Mouse (Mus musculus) heart, embryonic 10.5 days (tissue): ENCODE data around the gene Stx8. TPM values are rescaled to one million over a fixed set of nuclear protein-coding genes. Genes with fewer than 3 reads are reported as not detected.

Experiments
- DNase-seq: peaks from one replicate; pipeline ENCODE4 v3.0.0-alpha.2; 2017; ENCODE audit warnings: low spot score
- H3K27ac ChIP-seq: fragments of 300-500 bp; sonication (generic); 2 replicates; pipeline ENCODE4 v1.5.1; 2016; ENCODE audit warnings: mild to moderate bottlenecking
- H3K27me3 ChIP-seq: fragments of 300-500 bp; sonication (generic); 2 replicates; pipeline ENCODE4 v1.6.1; 2016; ENCODE audit warnings: mild to moderate bottlenecking; ENCODE audit not compliant: poor library complexity, insufficient read depth, severe bottlenecking
- H3K36me3 ChIP-seq: fragments of 300-500 bp; sonication (generic); 2 replicates; pipeline ENCODE4 v1.6.1; 2016; ENCODE audit warnings: mild to moderate bottlenecking, moderate library complexity
- H3K4me1 ChIP-seq: fragments of 300-500 bp; sonication (generic); 2 replicates; pipeline ENCODE4 v1.6.1; 2016; ENCODE audit warnings: mild to moderate bottlenecking
- H3K4me3 ChIP-seq: fragments of 300-500 bp; sonication (generic); 2 replicates; pipeline ENCODE4 v1.5.1; 2016; ENCODE audit warnings: mild to moderate bottlenecking, moderate library complexity
- H3K9me3 ChIP-seq: fragments of 300-500 bp; sonication (generic); 2 replicates; pipeline ENCODE4 v1.6.1; 2016; ENCODE audit warnings: mild to moderate bottlenecking, moderate library complexity
- WGBS: fragments of 180-500 bp; shearing (Covaris S2); methylation state at CpG from one replicate; pipeline ENCODE4 v1.1.7; 2016; 5-methylcytosine and 5-hydroxymethylcytosine counted together
- polyA plus RNA-seq: library from polyadenylated mRNA; unstranded; fragments of >200 nt; fragmentation: Nextera tagmentation; extraction: Ambion mirVana; gene quantifications from 2 replicates; pipeline ENCODE4 v1.2.1, GENCODE M21; 2016

The Stx8 gene
- polyA plus RNA-seq, 1 experiment from 2014 or later = 53.3 TPM

DNA sequence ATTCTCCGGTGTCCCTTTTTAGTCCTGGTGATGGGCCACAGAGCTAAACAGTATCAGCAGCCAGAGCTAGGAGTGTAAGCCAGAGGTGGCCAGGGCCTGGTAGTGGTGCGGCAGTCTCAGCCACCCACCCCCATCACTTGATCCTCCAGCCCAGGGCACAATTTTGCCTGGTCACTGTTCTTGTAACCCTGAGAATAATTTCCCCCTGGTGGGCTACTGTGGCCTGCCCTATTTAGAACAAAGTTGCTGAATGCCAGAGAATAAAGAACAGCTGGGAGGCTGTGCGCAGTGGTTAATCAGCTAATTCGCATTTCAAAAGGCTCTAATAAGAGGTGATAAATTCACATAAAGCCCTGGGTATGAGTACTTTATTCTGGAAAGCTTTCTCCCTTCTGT, 180.5 kb downstream of the Stx8 start:
- no peak overlapping the region for H3K4me3 ChIP-seq
- no peaks in the 10 kb centered on the region for H3K36me3 ChIP-seq
- H3K4me1 ChIP-seq = peaks cover 48% of the 10 kb centered on the region
- no peaks in the 10 kb centered on the region for H3K9me3 ChIP-seq
- 0 out of 2 replicates have a peak, but pooled peaks cover 16% of the 10 kb centered on the region for H3K27me3 ChIP-seq
- WGBS = 51% methylated on average over 4 of the region's 4 CpGs
- no peak for DNase-seq
- H3K27ac ChIP-seq = peak overlapping the region; percentile 56; the same call in 1 of the 2 replicates

DNA sequence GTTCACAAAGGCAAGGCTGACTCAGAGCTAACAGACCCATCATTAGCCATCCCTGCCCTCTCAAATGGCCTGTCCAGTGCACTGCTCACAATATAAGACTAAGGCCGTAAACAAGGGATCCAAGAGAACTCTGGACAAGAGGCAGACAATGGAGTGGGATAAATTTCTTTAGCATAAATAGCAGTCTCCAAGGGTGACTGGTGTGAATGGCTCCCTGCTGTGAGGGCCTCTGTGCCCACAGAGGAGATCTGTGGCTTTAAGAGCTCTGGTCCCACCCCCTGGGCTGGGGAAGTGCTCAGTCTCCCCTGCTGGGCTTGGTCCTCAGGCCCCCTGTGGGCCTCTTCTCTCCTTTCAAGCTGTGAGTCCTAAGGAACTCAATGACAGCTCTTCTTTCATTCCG, 184.9 kb downstream of the Stx8 start:
- Histone ChIP-seq H3K9me3 (no peaks in the 10 kb centered on the region), H3K27me3 (0 out of 2 replicates have a peak, but pooled peaks cover 16% of the 10 kb centered on the region), H3K4me3 (no peak overlapping the region), H3K36me3 (no peaks in the 10 kb centered on the region), H3K27ac (no peak overlapping the region), H3K4me1 (peaks cover 19% of the 10 kb centered on the region)
- no peak for DNase-seq
- 53% methylated on average over 2 of the region's 2 CpGs for WGBS

DNA sequence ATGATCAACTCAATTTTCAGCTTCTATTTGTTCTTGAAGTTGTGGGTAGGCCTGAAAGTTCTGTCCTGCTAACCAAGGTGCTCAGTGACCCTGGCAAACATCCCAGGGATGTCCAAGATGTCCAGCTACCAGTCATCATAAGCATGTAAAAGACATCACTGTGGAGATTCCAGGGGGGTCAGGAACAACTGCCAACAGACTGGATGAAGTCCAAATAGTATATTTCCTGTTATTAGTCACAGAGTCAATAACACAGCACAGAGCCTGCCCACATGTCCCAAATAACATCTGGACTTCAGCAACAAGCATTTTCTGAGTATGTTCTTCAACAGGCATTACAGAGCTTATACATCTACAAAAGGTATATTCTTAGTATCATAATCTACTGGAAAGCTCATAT, 189.8 kb downstream of the Stx8 start:
- Histone ChIP-seq H3K4me1 (peaks cover 6% of the 10 kb centered on the region), H3K27ac (no peak overlapping the region), H3K4me3 (no peak overlapping the region), H3K36me3 (no peaks in the 10 kb centered on the region), H3K27me3 (no peaks in the 10 kb centered on the region), H3K9me3 (no peaks in the 10 kb centered on the region)
- DNase-seq = no peak

- Histone ChIP-seq H3K36me3 (no peaks in the 10 kb centered on the region), H3K27me3 (no peaks in the 10 kb centered on the region), H3K4me1 (no peaks in the 10 kb centered on the region), H3K27ac (no peak overlapping the region), H3K9me3 (no peaks in the 10 kb centered on the region), H3K4me3 (no peak overlapping the region)
- DNase-seq = no peak
- 63% methylated on average over 3 of the region's 3 CpGs for WGBS
Observed at GRCm38 (mm10) chr11:68158166-68158565, 192.2 kb downstream of the Stx8 start.

- WGBS = 71% methylated on average over 4 of the region's 4 CpGs
- Histone ChIP-seq H3K9me3 (no peaks in the 10 kb centered on the region), H3K27ac (no peak overlapping the region), H3K4me1 (no peaks in the 10 kb centered on the region), H3K27me3 (no peaks in the 10 kb centered on the region), H3K4me3 (no peak overlapping the region), H3K36me3 (no peaks in the 10 kb centered on the region)
- no peak for DNase-seq
Observed at GRCm38 (mm10) chr11:68159867-68160266, 193.9 kb downstream of the Stx8 start.

GRCm38 (mm10) chr11:68164408-68164807, 198.4 kb downstream of the Stx8 start:
- no peaks in the 10 kb centered on the region for H3K4me1 ChIP-seq
- H3K27me3 ChIP-seq = no peaks in the 10 kb centered on the region
- no peaks in the 10 kb centered on the region for H3K36me3 ChIP-seq
- H3K9me3 ChIP-seq = no peaks in the 10 kb centered on the region
- no peak for DNase-seq
- 88% methylated on average over 5 of the region's 5 CpGs for WGBS
- H3K4me3 ChIP-seq = no peak overlapping the region
- H3K27ac ChIP-seq = no peak overlapping the region

DNA sequence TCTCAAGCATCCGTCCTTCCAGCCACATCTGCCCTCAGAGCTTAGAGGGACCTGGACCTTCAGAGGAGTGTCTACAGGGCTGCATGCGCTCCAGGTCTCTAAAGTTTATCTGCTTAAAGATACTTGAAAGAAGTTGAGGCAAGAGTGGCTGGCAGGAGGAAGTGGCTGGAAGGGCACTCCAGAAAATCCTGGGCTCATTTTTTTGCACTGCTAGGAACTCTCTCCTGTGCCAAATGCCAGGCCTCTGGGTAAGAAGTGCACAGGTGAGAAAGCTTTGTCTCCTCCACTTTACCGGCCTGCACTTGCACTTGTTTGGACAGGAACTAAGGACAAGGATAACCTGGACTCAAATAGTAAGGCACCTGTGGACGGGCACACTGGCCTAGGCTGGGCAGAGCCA, 202.4 kb downstream of the Stx8 start:
- Histone ChIP-seq H3K36me3 (no peaks in the 10 kb centered on the region), H3K4me1 (peaks cover 11% of the 10 kb centered on the region; the same call in 1 of the 2 replicates), H3K27ac (no peak overlapping the region), H3K9me3 (no peaks in the 10 kb centered on the region), H3K4me3 (no peak overlapping the region), H3K27me3 (no peaks in the 10 kb centered on the region)
- WGBS = 81% methylated on average over 4 of the region's 4 CpGs
- no peak for DNase-seq

GRCm38 (mm10) chr11:68171973-68172647, 206.1 kb downstream of the Stx8 start:
- DNase-seq = no peak
- H3K4me3 ChIP-seq = no peak overlapping the region
- H3K36me3 ChIP-seq = no peaks in the 10 kb centered on the region
- no peaks in the 10 kb centered on the region for H3K9me3 ChIP-seq
- no peaks in the 10 kb centered on the region for H3K27me3 ChIP-seq
- H3K27ac ChIP-seq = no peak overlapping the region
- peaks cover 11% of the 10 kb centered on the region; the same call in 1 of the 2 replicates for H3K4me1 ChIP-seq
- 85% methylated on average over 7 of the region's 7 CpGs for WGBS

DNA sequence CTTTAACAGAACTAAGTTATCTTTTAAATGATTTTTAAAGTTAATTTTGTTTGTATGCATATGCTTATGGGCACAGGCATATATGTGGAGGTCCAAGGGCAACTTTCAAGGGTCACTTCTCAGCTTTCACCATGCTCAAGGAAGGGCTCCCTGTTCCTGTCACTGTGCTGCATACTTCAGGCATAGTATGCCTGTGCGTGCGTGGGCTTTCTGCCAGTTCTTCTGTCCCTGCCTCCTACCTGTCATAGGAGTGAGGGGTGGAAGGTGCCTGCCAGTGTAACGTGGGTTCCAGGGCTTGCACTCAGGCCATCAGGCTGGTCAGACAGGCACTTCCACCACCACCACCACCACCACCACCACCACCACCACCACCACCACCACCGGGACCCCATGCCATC, 206.7 kb downstream of the Stx8 start:
- H3K36me3 ChIP-seq = no peaks in the 10 kb centered on the region
- no peak for DNase-seq
- H3K9me3 ChIP-seq = no peaks in the 10 kb centered on the region
- peak overlapping the region; percentile 6; the same call in 1 of the 2 replicates for H3K27ac ChIP-seq
- H3K27me3 ChIP-seq = no peaks in the 10 kb centered on the region
- H3K4me1 ChIP-seq = peaks cover 15% of the 10 kb centered on the region; the same call in 1 of the 2 replicates
- 74% methylated on average over 4 of the region's 4 CpGs for WGBS
- H3K4me3 ChIP-seq = no peak overlapping the region

GRCm38 (mm10) chr11:68176550-68176949, 210.6 kb downstream of the Stx8 start:
- no peak overlapping the region for H3K4me3 ChIP-seq
- no peaks in the 10 kb centered on the region for H3K36me3 ChIP-seq
- peaks cover 16% of the 10 kb centered on the region; the same call in 1 of the 2 replicates for H3K4me1 ChIP-seq
- 0 out of 2 replicates have a peak overlapping the region, but pooled peaks have one; percentile 29 for H3K27ac ChIP-seq
- no peaks in the 10 kb centered on the region for H3K9me3 ChIP-seq
- H3K27me3 ChIP-seq = no peaks in the 10 kb centered on the region
- 65% methylated on average over 4 of the region's 4 CpGs for WGBS
- no peak for DNase-seq

DNA sequence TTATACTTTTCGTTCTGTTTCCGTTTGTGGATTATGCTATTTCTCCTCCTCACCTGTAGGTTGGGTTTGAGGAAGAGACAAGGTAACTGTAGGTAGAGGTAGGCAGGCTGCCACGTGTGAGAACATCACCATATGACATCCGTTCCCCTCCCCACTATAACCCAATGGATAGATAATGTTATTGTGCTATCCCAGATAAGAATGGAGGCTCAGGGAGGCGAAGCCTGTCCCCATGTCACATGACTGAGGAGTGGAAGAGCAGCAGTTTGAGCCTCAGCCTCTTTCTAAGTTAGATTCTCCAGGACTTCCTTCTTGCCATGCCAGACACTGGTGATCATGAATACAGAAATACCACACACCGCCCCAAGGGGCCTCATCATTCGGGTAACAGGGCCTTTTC, 211.4 kb downstream of the Stx8 start:
- no peaks in the 10 kb centered on the region for H3K27me3 ChIP-seq
- H3K4me1 ChIP-seq = peaks cover 11% of the 10 kb centered on the region; the same call in 1 of the 2 replicates
- 81% methylated on average over 7 of the region's 7 CpGs for WGBS
- no peaks in the 10 kb centered on the region for H3K9me3 ChIP-seq
- no peak for DNase-seq
- no peak overlapping the region for H3K4me3 ChIP-seq
- no peak overlapping the region for H3K27ac ChIP-seq
- H3K36me3 ChIP-seq = no peaks in the 10 kb centered on the region

DNA sequence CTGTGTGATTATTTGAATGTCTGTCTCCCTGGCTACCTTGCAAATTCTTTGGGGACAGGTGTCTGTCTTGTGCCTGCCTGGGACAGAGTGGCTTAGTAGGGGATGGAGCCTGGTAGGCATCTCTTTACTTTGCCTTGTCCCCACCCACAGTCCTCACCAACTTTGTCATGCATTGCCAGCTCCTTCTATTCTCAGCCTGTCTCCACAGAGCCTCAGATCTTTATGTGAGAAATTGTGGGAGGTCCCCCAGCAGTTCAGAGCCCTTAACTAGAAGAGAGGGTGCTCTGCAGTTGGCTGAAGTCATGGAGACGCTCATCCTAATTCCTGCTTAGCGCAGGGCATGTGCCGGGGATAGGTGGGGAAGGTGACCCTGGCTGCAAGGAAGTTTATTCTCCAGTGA, 219.7 kb downstream of the Stx8 start:
- H3K36me3 ChIP-seq = no peaks in the 10 kb centered on the region
- no peaks in the 10 kb centered on the region for H3K9me3 ChIP-seq
- WGBS = 91% methylated on average over 3 of the region's 3 CpGs
- no peak for DNase-seq
- no peak overlapping the region for H3K4me3 ChIP-seq
- H3K4me1 ChIP-seq = peaks cover 24% of the 10 kb centered on the region
- no peak overlapping the region for H3K27ac ChIP-seq
- H3K27me3 ChIP-seq = no peaks in the 10 kb centered on the region

DNA sequence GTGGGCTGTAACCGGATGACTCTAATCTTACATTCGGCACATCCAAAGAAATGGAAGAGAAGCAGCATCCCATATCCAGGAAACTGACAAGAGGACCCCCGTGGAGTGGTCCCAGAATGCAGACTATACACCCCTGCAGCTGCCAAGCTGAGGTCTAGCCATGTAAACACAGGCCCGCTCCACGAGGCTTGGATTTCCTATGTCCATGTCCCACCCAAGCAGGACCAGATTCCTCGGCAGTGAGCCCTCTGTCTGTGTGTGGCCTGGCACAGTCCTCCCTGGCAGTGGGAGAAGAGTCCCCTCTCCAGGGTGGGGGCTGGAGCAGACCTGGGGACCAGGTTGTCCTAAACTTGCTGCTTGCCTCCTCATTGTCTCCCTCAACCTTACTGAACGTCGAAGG, 221.2 kb downstream of the Stx8 start:
- 85% methylated on average over 8 of the region's 8 CpGs for WGBS
- no peak overlapping the region for H3K27ac ChIP-seq
- peaks cover 24% of the 10 kb centered on the region for H3K4me1 ChIP-seq
- H3K4me3 ChIP-seq = no peak overlapping the region
- no peaks in the 10 kb centered on the region for H3K36me3 ChIP-seq
- no peaks in the 10 kb centered on the region for H3K9me3 ChIP-seq
- no peak for DNase-seq
- H3K27me3 ChIP-seq = no peaks in the 10 kb centered on the region
